Mouse (Mus musculus) ES-E14 (cell line): ENCODE measurements at regions not wholly inside any gene's neighbourhood (a gene's known extent, or its start where the extent isn't known, plus 50 kb on each side); places are given as distances from the start of the nearest gene placed in this dataset.
"Not testable (repeated sequence)": the region's sequence is repeated elsewhere in the genome, so short reads cannot be mapped to it uniquely, and the experiment has no call there.

Experiments used
- CHD2 ChIP-seq: IDR thresholded peaks from 2 replicates; pipeline ENCODE4 v1.6.1; 2014; ENCODE audit warnings: mild to moderate bottlenecking, low read depth, low read length, inconsistent platforms
- HCFC1 ChIP-seq: IDR thresholded peaks from 2 replicates; pipeline ENCODE4 v1.6.1; 2012; ENCODE audit warnings: low read length, inconsistent platforms, borderline replicate concordance; ENCODE audit not compliant: insufficient read depth
- MAFK ChIP-seq: IDR thresholded peaks from 2 replicates; pipeline ENCODE4 v1.6.1; 2014; ENCODE audit warnings: mild to moderate bottlenecking, low read depth, low read length, inconsistent platforms; ENCODE audit not compliant: insufficient read depth
- ZC3H11A ChIP-seq: IDR thresholded peaks from 2 replicates; pipeline ENCODE4 v1.6.1; 2012; ENCODE audit warnings: low read depth, mild to moderate bottlenecking, inconsistent platforms, low read length, borderline replicate concordance
- ZNF384 ChIP-seq: IDR thresholded peaks from 2 replicates; pipeline ENCODE4 v1.6.1; 2012; ENCODE audit warnings: low read depth, low read length, inconsistent platforms

- TF ChIP-seq CHD2, MAFK, ZNF384, ZC3H11A, HCFC1: not testable (repeated sequence)
Observed at GRCm38 (mm10) chrX:15846119-15846877, 676.4 kb upstream of the Cypt1 start.
